Mouse (Mus musculus): ENCODE data around the gene Rin2. TPM values are rescaled to one million over a fixed set of nuclear protein-coding genes. Genes with fewer than 3 reads are reported as not detected.

Rin2 gene
- total RNA-seq, 2 experiments from 2014 or later, result 18.5 to 29.1 TPM

DNA sequence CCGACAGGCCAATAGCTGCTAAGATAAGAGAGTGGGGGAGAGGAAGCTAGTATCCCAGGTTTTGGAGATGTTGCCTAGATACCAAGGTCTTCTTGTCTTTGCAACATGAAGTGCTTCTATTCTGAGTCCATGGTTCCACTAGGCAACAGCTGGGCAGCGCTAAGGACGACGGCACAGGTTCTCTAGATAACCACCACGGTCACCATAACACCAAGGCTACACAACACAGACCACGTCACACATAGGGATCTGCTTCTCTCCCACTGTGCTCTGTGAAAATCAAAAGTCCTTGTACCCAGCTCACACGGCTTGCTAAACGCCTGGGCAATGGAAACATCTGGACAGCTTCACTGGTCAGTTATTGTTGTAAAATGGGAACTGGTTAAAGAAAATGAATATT is 262.0 kb downstream of the Rin2 start:
- DNase-seq, result peak; percentile 59 to 70
- intact Hi-C loops (cut with DNase I), result no loop called here

Small RNA genes within 50 kb of the gene (microRNA-seq; reads per million reads assigned to microRNA genes)
- 0 reads per million in 2 experiments for gene Gm25026

Other genes with a start within 250 kb of the Rin2 start
- 100 to 1,000 TPM; 109 to 110 TPM for gene Naa20, start 226.9 kb downstream of the Rin2 start, total RNA-seq (2021)

Data from heart, postnatal 10 days (tissue).